Mouse (Mus musculus) testis, adult 2 months (tissue): ENCODE results near the gene Ints1. TPM values are rescaled to one million over a fixed set of nuclear protein-coding genes. Genes with fewer than 3 reads are reported as not detected.

Experiments used
- H3K27ac ChIP-seq: fragments of 200-500 bp; 2 replicates; pipeline ENCODE4 v1.5.1; 2012; ENCODE audit warnings: low read depth, low read length; ENCODE audit not compliant: control insufficient read depth, insufficient read depth
- H3K27me3 ChIP-seq: fragments of 200-500 bp; 2 replicates; pipeline ENCODE4 v1.6.1; 2012; ENCODE audit warnings: mild to moderate bottlenecking, low read length, moderate library complexity; ENCODE audit not compliant: control insufficient read depth, insufficient read depth
- H3K36me3 ChIP-seq: fragments of 200-500 bp; 2 replicates; pipeline ENCODE4 v1.6.1; 2012; ENCODE audit warnings: mild to moderate bottlenecking, low read length; ENCODE audit not compliant: control insufficient read depth, insufficient read depth
- H3K4me1 ChIP-seq: fragments of 200-500 bp; 2 replicates; pipeline ENCODE4 v1.6.1; 2012; ENCODE audit warnings: low read length; ENCODE audit not compliant: control insufficient read depth, insufficient read depth
- H3K4me3 ChIP-seq: fragments of 200-500 bp; 2 replicates; pipeline ENCODE4 v1.5.1; 2012; ENCODE audit warnings: low read depth, mild to moderate bottlenecking, low read length, moderate library complexity, mixed read lengths; ENCODE audit not compliant: control insufficient read depth
- CTCF ChIP-seq: fragments of 200-500 bp; IDR thresholded peaks from 2 replicates; pipeline ENCODE4 v1.5.1; 2012; ENCODE audit warnings: low read depth, mild to moderate bottlenecking, inconsistent platforms, low read length, moderate library complexity; ENCODE audit not compliant: control insufficient read depth, insufficient read depth, insufficient replicate concordance
- POLR2A ChIP-seq: fragments of 200-500 bp; IDR thresholded peaks from 2 replicates; pipeline ENCODE4 v1.6.1; 2012; ENCODE audit warnings: low read depth, mild to moderate bottlenecking, inconsistent platforms, low read length, moderate library complexity; ENCODE audit not compliant: control insufficient read depth
- polyA plus RNA-seq: library from polyadenylated mRNA; depleted of rRNA; stranded (reverse); fragments of >200 nt; gene quantifications from 2 replicates; pipeline ENCODE4 v1.2.3, GENCODE M21; 2012

The Ints1 gene
- polyA plus RNA-seq, 1 experiment = 36.4 TPM

DNA sequence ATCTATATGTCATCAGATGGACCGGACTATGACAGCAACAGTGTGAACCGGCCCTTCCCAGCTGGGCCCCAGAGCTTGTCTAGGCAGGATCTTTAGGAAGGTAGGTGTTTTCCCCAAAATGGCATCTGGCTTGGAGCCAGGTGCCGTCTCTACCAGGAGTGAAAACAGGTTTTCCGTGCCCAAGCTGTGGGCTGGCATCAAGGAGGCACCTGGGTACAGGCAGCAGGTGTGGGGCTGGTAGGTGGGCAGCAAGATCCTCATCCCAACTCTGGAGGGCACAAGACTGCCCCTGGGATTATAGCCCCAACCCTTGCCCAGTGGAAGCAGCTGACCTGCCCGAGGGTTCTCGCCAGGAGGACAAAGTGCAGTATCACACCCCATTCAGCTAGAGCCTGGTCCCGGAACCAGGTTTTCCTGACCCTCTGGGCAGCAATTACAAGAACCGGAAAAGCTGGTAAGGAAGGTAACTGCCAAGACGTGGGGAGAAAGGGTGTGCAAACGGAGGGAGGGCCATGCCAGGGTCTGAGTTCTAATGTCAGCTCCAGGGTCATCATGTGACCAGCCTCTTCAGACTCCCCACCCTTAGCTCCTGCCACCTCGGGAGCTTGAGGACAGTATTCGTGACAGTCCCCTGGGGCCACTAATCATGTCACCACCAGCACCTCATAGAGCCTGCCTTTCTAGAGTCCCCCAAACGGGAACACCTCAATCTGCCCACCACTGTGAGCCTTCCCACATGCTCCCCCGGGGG, 37.5 kb downstream of the Ints1 start:
- Histone ChIP-seq H3K4me3 (no peak overlapping the region), H3K27ac (no peak overlapping the region), H3K4me1 (peaks cover 13% of the 10 kb centered on the region), H3K36me3 (no peaks in the 10 kb centered on the region), H3K27me3 (no peaks in the 10 kb centered on the region)
- TF ChIP-seq CTCF = no peak
- TF ChIP-seq POLR2A = no peak

GRCm38 (mm10) chr5:139736504-139736940, 39.0 kb downstream of the Ints1 start:
- Histone ChIP-seq H3K4me3 (peak overlapping the region; percentile 6; the same call in 1 of the 2 replicates), H3K27me3 (no peaks in the 10 kb centered on the region), H3K36me3 (no peaks in the 10 kb centered on the region), H3K4me1 (peaks cover 13% of the 10 kb centered on the region), H3K27ac (no peak overlapping the region)
- TF ChIP-seq POLR2A (no peak), CTCF (no peak)

DNA sequence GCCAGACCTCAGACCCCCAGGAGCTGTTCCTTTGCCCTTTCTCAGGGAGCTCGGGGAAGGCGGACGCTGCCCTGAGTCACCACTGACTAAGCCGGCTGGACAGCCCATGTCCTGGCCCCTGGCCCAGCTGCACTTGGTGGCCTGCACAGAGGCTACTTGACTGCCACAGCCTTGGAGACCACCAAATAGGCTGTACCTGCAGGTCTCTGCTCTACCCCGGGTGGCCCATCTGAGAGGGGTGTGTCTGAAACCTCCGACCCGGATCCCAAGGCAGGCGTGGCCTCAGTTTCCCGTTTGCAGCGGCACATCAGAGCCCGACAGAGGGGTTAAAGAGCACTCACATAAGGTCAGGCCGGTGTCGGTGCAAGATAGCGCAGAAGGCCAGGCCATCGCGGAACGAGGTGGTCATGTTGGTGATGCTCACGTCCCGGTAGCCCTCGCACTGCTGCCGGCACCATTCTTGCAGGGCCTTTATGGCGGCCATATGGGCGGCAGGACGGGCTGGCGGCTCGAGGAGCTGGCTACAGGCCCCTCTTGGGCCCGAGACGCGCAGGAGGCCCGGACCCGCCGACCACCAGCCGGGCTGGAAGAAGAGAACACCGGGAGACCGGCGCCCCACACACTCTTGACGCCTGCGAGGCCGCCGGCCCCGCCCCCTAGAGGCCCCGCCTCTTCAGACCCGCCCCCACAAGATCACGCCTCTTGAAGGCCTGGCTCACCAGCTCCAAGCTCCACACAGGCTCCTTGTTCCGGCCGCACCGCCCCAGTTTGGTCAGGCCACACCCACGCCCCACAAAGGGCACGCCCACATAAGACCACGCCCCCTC, 39.6 kb downstream of the Ints1 start, which contains the start of gene Micall2:
Gene Micall2, minus strand, starts transcription at position 660 of the 827 bp plus-strand sequence.
- no peaks in the 10 kb centered on the region for H3K36me3 ChIP-seq
- TF ChIP-seq CTCF (no peak), POLR2A (no peak)
- peak within 1 kb of the TSS; percentile 28; the same call in 1 of the 2 replicates for H3K27ac ChIP-seq
- H3K27me3 ChIP-seq = no peaks in the 10 kb centered on the region
- H3K4me3 ChIP-seq = peak within 1 kb of the TSS; percentile 81
- peaks cover 14% of the 10 kb centered on the region for H3K4me1 ChIP-seq

DNA sequence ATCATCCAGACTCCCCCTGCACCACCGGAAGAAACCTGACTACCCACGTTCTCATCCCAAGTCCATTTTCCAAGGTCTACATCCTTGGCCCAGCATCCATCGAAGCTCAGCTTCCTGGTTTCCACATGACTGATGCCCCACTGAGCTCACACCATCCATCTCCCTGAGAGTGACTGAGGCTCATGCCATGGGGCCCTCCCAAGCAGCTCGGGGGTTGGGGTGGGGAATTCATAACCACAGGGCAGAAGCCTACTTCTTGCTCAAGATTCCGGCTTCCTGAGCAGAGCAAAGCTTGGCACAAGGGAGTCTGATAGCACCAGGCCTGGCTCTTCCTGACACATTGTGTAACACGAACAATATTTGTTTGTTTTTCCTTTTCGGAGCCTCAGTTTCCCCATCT, 40.7 kb downstream of the Ints1 start:
- Histone ChIP-seq H3K4me1 (peaks cover 15% of the 10 kb centered on the region), H3K27ac (no peak overlapping the region), H3K4me3 (no peak overlapping the region)

GRCm38 (mm10) chr5:139734016-139734415, 41.5 kb downstream of the Ints1 start:
- Histone ChIP-seq H3K36me3 (no peaks in the 10 kb centered on the region), H3K4me3 (no peak overlapping the region), H3K4me1 (peaks cover 15% of the 10 kb centered on the region), H3K27me3 (no peaks in the 10 kb centered on the region), H3K27ac (no peak overlapping the region)
- TF ChIP-seq CTCF (no peak), POLR2A (no peak)

More for the DNA sequence above, 40.7 kb downstream of the Ints1 start:
- no peaks in the 10 kb centered on the region for H3K36me3 ChIP-seq
- H3K27me3 ChIP-seq = no peaks in the 10 kb centered on the region
- TF ChIP-seq POLR2A = no peak
- TF ChIP-seq CTCF = no peak

DNA sequence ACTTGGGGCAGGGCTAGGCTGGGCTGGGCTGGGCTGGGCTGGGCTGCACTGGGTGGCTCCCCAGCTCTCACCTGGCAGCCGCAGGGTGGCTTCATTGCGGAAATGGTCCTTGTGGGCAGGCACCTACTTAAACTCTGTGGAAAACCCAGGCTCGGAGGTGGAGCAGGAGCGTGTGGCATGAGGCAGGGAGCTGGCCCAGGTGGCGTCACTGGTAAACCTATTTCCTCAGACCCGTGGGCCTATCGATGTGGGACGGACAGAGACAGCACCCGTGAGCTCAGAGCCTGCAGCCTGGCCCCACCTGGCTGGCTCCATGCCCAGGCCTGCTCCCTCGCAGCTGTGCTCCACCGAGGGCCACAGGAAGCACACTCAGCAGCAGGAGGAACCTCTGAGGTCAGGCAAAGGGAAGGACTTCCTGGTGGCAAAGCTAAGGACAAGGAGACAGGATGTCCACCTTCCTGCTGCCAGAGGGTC, 42.8 kb downstream of the Ints1 start:
- no peaks in the 10 kb centered on the region for H3K27me3 ChIP-seq
- no peak overlapping the region for H3K27ac ChIP-seq
- no peak for TF ChIP-seq POLR2A
- no peak for TF ChIP-seq CTCF
- H3K4me3 ChIP-seq = no peak overlapping the region
- no peaks in the 10 kb centered on the region for H3K36me3 ChIP-seq
- peaks cover 15% of the 10 kb centered on the region for H3K4me1 ChIP-seq
